Mouse (Mus musculus) stomach, embryonic 16.5 days (tissue): Measurements from ENCODE around the gene Eif4e3. TPM values are rescaled to one million over a fixed set of nuclear protein-coding genes. Genes with fewer than 3 reads are reported as not detected.

ENCODE experiments used
- polyA plus RNA-seq: library from polyadenylated mRNA; unstranded; fragments of >200 nt; fragmentation: Nextera tagmentation; extraction: Ambion mirVana; gene quantifications from 2 replicates; pipeline ENCODE4 v1.2.1, GENCODE M21; 2015

Eif4e3 gene
- polyA plus RNA-seq, 1 experiment from 2014 or later = 10.9 TPM

Other genes with a start within 250 kb of the Eif4e3 start
- gene Foxp1, start 144.1 kb downstream of the Eif4e3 start, polyA plus RNA-seq = 108 and 110 TPM in 2 replicates
- gene Gm20696, start within 50 bp of the Eif4e3 start, polyA plus RNA-seq = 1.9 and 2.0 TPM in 2 replicates
- gene Gpr27, start 25.9 kb upstream of the Eif4e3 start, polyA plus RNA-seq = 1.2 and 1.6 TPM in 2 replicates
- 0.27 TPM in 1 of 2 replicates, not detected in the other for gene Prok2, start 59.6 kb upstream of the Eif4e3 start, polyA plus RNA-seq